Mouse (Mus musculus) hindbrain, embryonic 14.5 days (tissue): ENCODE results near the gene Samd4. TPM values are rescaled to one million over a fixed set of nuclear protein-coding genes. Genes with fewer than 3 reads are reported as not detected.

Source experiments
- ATAC-seq: fragments of 200-750 bp; cut with Nextera tagmentation; 2 replicates; pipeline ENCODE4 v1.8.0; 2017; ENCODE audit warnings: moderate number of reproducible peaks, mild to moderate bottlenecking, moderate TSS enrichment, moderate library complexity; ENCODE audit not compliant: low FRiP score
- DNase-seq: peaks from one replicate; pipeline ENCODE4 v3.0.0-alpha.2; 2015; ENCODE audit warnings: low spot score
- H3K27ac ChIP-seq: fragments of 300-500 bp; sonication (generic); 2 replicates; pipeline ENCODE4 v1.5.1; 2014; ENCODE audit warnings: mild to moderate bottlenecking, moderate library complexity
- H3K27me3 ChIP-seq: fragments of 300-500 bp; sonication (generic); 2 replicates; pipeline ENCODE4 v1.6.1; 2014; ENCODE audit warnings: mild to moderate bottlenecking, low read length, mixed read lengths; ENCODE audit not compliant: control insufficient read depth, insufficient read depth
- H3K36me3 ChIP-seq: fragments of 300-500 bp; sonication (generic); replicated peaks from 2 replicates; pipeline ENCODE4 v1.6.1; 2014; ENCODE audit not compliant: control insufficient read depth, insufficient read depth
- H3K4me1 ChIP-seq: fragments of 300-500 bp; sonication (generic); replicated peaks from 2 replicates; pipeline ENCODE4 v1.6.1; 2014; ENCODE audit warnings: antibody characterized with exemption, low read length, mixed read lengths; ENCODE audit not compliant: control insufficient read depth, insufficient read depth
- H3K4me2 ChIP-seq: fragments of 300-500 bp; sonication (generic); replicated peaks from 2 replicates; pipeline ENCODE4 v1.6.1; 2014; ENCODE audit warnings: mild to moderate bottlenecking, moderate library complexity
- H3K4me3 ChIP-seq: fragments of 300-500 bp; sonication (generic); replicated peaks from 2 replicates; pipeline ENCODE4 v1.5.1; 2014; ENCODE audit warnings: mild to moderate bottlenecking, low read length
- H3K9ac ChIP-seq: fragments of 300-500 bp; sonication (generic); 2 replicates; pipeline ENCODE4 v1.6.1; 2014
- H3K9me3 ChIP-seq: fragments of 300-500 bp; sonication (generic); 2 replicates; pipeline ENCODE4 v1.6.1; 2016; ENCODE audit warnings: low read length; ENCODE audit not compliant: control insufficient read depth
- WGBS: fragments of 180-500 bp; shearing (Covaris S2); extraction: QIAGEN DNeasy Blood & Tissue Kit; methylation state at CpG from one replicate; pipeline ENCODE4 v1.1.7; 2014; 5-methylcytosine and 5-hydroxymethylcytosine counted together
- polyA plus RNA-seq: library from polyadenylated mRNA; unstranded; fragments of >200 nt; fragmentation: Nextera tagmentation; extraction: Ambion mirVana; gene quantifications from 2 replicates; pipeline ENCODE4 v1.2.1, GENCODE M21; 2014

Samd4 gene
- polyA plus RNA-seq, 1 experiment from 2014 or later = 3.1 TPM

DNA sequence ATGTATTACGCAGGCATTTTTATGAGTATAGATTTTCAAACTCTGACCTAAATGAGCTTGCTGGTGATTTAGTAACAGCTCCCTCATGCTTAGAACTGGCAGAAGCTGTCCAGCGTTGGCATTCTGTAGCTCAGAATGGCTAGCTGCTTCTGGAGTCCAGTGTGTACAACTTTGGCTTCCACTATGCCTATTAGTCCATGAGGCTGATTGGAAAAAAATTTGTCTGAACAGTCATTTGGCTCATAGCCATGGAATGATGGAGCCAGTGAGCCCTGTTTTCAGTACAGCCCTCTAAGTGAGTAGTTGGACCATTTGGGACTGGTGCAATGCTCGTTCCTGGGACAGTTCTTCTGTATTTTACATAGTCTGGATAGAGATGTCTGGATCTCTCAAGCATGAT is 34.9 kb downstream of the Samd4 start:
- Histone ChIP-seq H3K4me3 (no peak overlapping the region), H3K9me3 (no peaks in the 10 kb centered on the region), H3K36me3 (no peaks in the 10 kb centered on the region), H3K4me2 (no peak overlapping the region), H3K27ac (no peak overlapping the region), H3K9ac (no peak overlapping the region), H3K4me1 (no peaks in the 10 kb centered on the region), H3K27me3 (no peaks in the 10 kb centered on the region)
- 93% methylated on average over 3 of the region's 3 CpGs for WGBS
- DNase-seq (no peak), ATAC-seq (no peak)

GRCm38 (mm10) chr14:46920496-46920895 is 37.8 kb downstream of the Samd4 start:
- DNase-seq (no peak), ATAC-seq (no peak)
- Histone ChIP-seq H3K4me2 (no peak overlapping the region), H3K27ac (no peak overlapping the region), H3K4me3 (no peak overlapping the region), H3K9ac (no peak overlapping the region), H3K27me3 (no peaks in the 10 kb centered on the region), H3K9me3 (no peaks in the 10 kb centered on the region), H3K36me3 (no peaks in the 10 kb centered on the region), H3K4me1 (no peaks in the 10 kb centered on the region)
- 70% methylated on average over 5 of the region's 5 CpGs for whole genome bisulfite sequencing

DNA sequence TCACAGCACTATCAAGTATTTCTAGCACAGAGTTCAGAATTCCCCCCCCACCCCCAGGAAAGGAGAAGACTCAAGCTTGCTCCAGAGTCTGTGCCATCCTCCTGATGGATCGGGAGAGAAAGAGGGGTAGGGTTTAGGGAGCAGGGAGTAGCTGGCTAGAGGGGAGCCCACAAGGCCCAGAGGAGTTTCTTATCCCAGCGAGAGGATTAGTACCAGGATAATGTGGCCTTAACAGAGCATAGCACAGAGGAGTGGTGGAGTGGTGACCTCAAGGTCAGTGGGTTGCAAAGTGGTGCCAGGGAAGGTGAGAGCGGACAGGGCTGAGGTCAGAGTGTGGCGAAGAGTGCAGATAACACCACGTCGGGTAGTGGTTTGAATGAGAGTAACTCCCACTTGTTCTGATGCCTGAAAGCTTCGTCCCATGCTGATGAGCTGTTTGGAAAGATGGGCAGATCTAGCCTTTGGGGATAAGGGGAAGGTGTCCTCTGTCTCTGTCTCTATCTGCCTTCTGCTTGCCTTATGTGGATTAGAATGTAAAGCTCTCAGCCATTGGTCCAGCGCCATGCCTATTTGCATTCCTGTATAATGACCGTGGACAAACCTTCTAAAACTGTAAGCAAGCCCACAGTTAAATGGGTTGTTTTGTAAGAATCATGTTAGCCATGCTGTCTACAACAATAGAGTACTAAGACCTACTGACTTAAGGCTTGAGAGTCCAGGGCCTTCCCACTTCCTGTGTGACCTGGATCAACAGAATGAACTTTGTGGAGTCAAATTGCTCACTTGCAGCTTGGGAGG is 38.7 kb downstream of the Samd4 start:
- WGBS = 76% methylated on average over 9 of the region's 9 CpGs
- no peaks in the 10 kb centered on the region for H3K27me3 ChIP-seq
- no peaks in the 10 kb centered on the region for H3K36me3 ChIP-seq
- ATAC-seq (no peak), DNase-seq (no peak)
- no peak overlapping the region for H3K4me2 ChIP-seq
- H3K4me3 ChIP-seq = no peak overlapping the region
- H3K27ac ChIP-seq = no peak overlapping the region
- no peaks in the 10 kb centered on the region for H3K9me3 ChIP-seq
- no peak overlapping the region for H3K9ac ChIP-seq
- H3K4me1 ChIP-seq = no peaks in the 10 kb centered on the region

GRCm38 (mm10) chr14:46923931-46924330 is 41.3 kb downstream of the Samd4 start:
- Histone ChIP-seq H3K36me3 (no peaks in the 10 kb centered on the region), H3K4me2 (no peak overlapping the region), H3K9ac (no peak overlapping the region), H3K9me3 (no peaks in the 10 kb centered on the region), H3K27me3 (no peaks in the 10 kb centered on the region), H3K27ac (no peak overlapping the region), H3K4me3 (no peak overlapping the region), H3K4me1 (no peaks in the 10 kb centered on the region)
- no peak for DNase-seq
- WGBS = 79% methylated on average over 10 of the region's 10 CpGs
- no peak for ATAC-seq

GRCm38 (mm10) chr14:46924422-46924821 is 41.8 kb downstream of the Samd4 start:
- 84% methylated on average over 5 of the region's 5 CpGs for WGBS
- Histone ChIP-seq H3K9me3 (no peaks in the 10 kb centered on the region), H3K4me2 (no peak overlapping the region), H3K9ac (no peak overlapping the region), H3K36me3 (no peaks in the 10 kb centered on the region), H3K4me1 (no peaks in the 10 kb centered on the region), H3K4me3 (no peak overlapping the region), H3K27ac (no peak overlapping the region), H3K27me3 (no peaks in the 10 kb centered on the region)
- ATAC-seq (no peak), DNase-seq (no peak)

GRCm38 (mm10) chr14:46928556-46928955 is 45.9 kb downstream of the Samd4 start:
- 95% methylated on average over 6 of the region's 6 CpGs for WGBS
- Histone ChIP-seq H3K9me3 (no peaks in the 10 kb centered on the region), H3K27me3 (no peaks in the 10 kb centered on the region), H3K4me3 (no peak overlapping the region), H3K36me3 (no peaks in the 10 kb centered on the region), H3K27ac (no peak overlapping the region), H3K9ac (no peak overlapping the region), H3K4me2 (no peak overlapping the region), H3K4me1 (no peaks in the 10 kb centered on the region)
- DNase-seq = no peak
- no peak for ATAC-seq

GRCm38 (mm10) chr14:46932121-46932520 is 49.5 kb downstream of the Samd4 start:
- Histone ChIP-seq H3K9me3 (no peaks in the 10 kb centered on the region), H3K4me2 (no peak overlapping the region), H3K36me3 (no peaks in the 10 kb centered on the region), H3K4me1 (no peaks in the 10 kb centered on the region), H3K4me3 (no peak overlapping the region), H3K27ac (no peak overlapping the region), H3K27me3 (no peaks in the 10 kb centered on the region), H3K9ac (no peak overlapping the region)
- 92% methylated on average over 13 of the region's 13 CpGs for WGBS
- ATAC-seq = no peak; the same call in 1 of the 2 replicates
- no peak for DNase-seq

- H3K4me3 ChIP-seq = no peak overlapping the region
- H3K9me3 ChIP-seq = no peaks in the 10 kb centered on the region
- no peaks in the 10 kb centered on the region for H3K4me1 ChIP-seq
- no peak overlapping the region for H3K27ac ChIP-seq
- no peak for ATAC-seq
- H3K27me3 ChIP-seq = no peaks in the 10 kb centered on the region
- H3K9ac ChIP-seq = no peak overlapping the region
- H3K4me2 ChIP-seq = no peak overlapping the region
- WGBS = 75% methylated on average over 6 of the region's 6 CpGs
- no peaks in the 10 kb centered on the region for H3K36me3 ChIP-seq
- DNase-seq = no peak
Observed at GRCm38 (mm10) chr14:46932708-46933107, 50.1 kb downstream of the Samd4 start.

GRCm38 (mm10) chr14:46941077-46941476 is 58.4 kb downstream of the Samd4 start:
- Histone ChIP-seq H3K9me3 (no peaks in the 10 kb centered on the region), H3K36me3 (no peaks in the 10 kb centered on the region), H3K4me2 (no peak overlapping the region), H3K4me1 (peaks cover 11% of the 10 kb centered on the region), H3K4me3 (no peak overlapping the region), H3K9ac (no peak overlapping the region), H3K27me3 (no peaks in the 10 kb centered on the region), H3K27ac (peak overlapping the region; percentile 32; the same call in 1 of the 2 replicates)
- DNase-seq (no peak), ATAC-seq (peak; percentile 26; the same call in 1 of the 2 replicates)
- WGBS = 49% methylated on average over 6 of the region's 6 CpGs
